Comparison of ENCODE assay signal across 7 mouse cellular contexts in the genomic region with DNA sequence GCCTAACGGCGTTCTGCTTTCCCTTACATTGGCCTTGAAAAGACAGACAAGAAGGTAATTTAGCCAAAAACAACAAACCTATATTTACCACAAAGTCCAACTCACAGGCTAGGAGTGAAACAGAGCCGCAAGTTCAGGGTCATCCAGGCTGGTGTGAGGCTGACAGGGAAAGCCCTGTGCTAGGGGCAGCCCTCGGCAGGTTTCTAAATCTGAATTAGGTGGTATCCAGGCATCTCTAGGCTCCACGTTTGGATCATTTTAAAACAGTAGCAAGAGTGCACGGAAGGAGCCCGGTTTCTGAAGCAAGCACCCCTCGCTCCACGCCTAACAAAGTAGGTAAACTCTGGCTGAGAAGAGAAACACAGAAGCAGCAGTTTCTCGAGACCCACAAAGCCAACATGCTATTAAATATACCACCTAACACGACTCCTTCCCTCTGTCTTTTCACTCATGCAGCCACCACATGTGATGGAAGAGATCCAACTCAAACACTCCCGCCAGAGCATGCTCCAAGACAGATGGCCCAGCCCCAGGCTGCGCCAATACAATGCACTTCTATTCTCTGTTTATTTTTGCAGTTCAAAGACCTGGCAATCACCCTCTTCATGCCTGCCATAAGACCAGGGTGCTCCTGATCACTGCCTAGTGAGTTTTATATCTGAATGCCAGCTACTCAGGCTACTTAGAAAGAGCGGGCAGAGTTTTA.
DNase-seq lines count a peak whose midpoint lies in the region; ATAC-seq lines count a peak whose summit lies in the region.

No protein-coding gene starts in this region.

- DNase-seq in kidney, postnatal 10 days, result peak; percentile 7
- DNase-seq in kidney, postnatal 14 days, result no peak
- peak; percentile 1 for DNase-seq in embryo, embryonic 9.5 days (ENCODE audit: extremely low spot score)
- DNase-seq in liver, result no peak

- H3K27me3 ChIP-seq in forebrain, embryonic 16.5 days (replicated peaks; ENCODE audit: control insufficient read depth, insufficient read depth, low read length), result no peaks in the 10 kb centered on the region
- H3K27me3 ChIP-seq in midbrain, embryonic 13.5 days, result no peaks in the 10 kb centered on the region
- no peaks in the 10 kb centered on the region for H3K27me3 ChIP-seq in intestine, embryonic 15.5 days (replicated peaks)

- peak overlapping the region; percentile 54 for H3K27ac ChIP-seq in forebrain, embryonic 16.5 days (ENCODE audit: low read length)
- no peak overlapping the region for H3K27ac ChIP-seq in midbrain, embryonic 13.5 days
- no peak overlapping the region for H3K27ac ChIP-seq in intestine, embryonic 15.5 days

- peak overlapping the region; percentile 32 for H3K4me2 ChIP-seq in forebrain, embryonic 16.5 days (ENCODE audit: low read length)
- H3K4me2 ChIP-seq in midbrain, embryonic 13.5 days (replicated peaks), result no peak overlapping the region
- H3K4me2 ChIP-seq in intestine, embryonic 15.5 days (replicated peaks), result no peak overlapping the region

- H3K9me3 ChIP-seq in forebrain, embryonic 16.5 days (ENCODE audit: control insufficient read depth, low read length), result no peaks in the 10 kb centered on the region
- H3K9me3 ChIP-seq in midbrain, embryonic 13.5 days, result no peaks in the 10 kb centered on the region
- H3K9me3 ChIP-seq in intestine, embryonic 15.5 days, result no peaks in the 10 kb centered on the region

- no peak overlapping the region for H3K4me3 ChIP-seq in forebrain, embryonic 16.5 days (replicated peaks; ENCODE audit: low read length)
- no peak overlapping the region for H3K4me3 ChIP-seq in midbrain, embryonic 13.5 days (replicated peaks)
- H3K4me3 ChIP-seq in intestine, embryonic 15.5 days (replicated peaks), result no peak overlapping the region

- H3K9ac ChIP-seq in forebrain, embryonic 16.5 days (replicated peaks; ENCODE audit: low read depth, low read length), result no peak overlapping the region
- no peak overlapping the region for H3K9ac ChIP-seq in midbrain, embryonic 13.5 days (replicated peaks)
- no peak overlapping the region for H3K9ac ChIP-seq in intestine, embryonic 15.5 days

- WGBS in forebrain, embryonic 16.5 days, result 34% methylated on average over 14 of the region's 14 CpGs
- 76% methylated on average over 14 of the region's 14 CpGs for WGBS in midbrain, embryonic 13.5 days
- WGBS in intestine, embryonic 15.5 days, result 66% methylated on average over 14 of the region's 14 CpGs

- peaks cover 11% of the 10 kb centered on the region for H3K4me1 ChIP-seq in forebrain, embryonic 16.5 days (replicated peaks; ENCODE audit: control insufficient read depth, insufficient read depth, low read length)
- H3K4me1 ChIP-seq in midbrain, embryonic 13.5 days (replicated peaks), result no peaks in the 10 kb centered on the region
- no peaks in the 10 kb centered on the region; the same call in 1 of the 2 replicates for H3K4me1 ChIP-seq in intestine, embryonic 15.5 days (replicated peaks)

- no peaks in the 10 kb centered on the region for H3K36me3 ChIP-seq in forebrain, embryonic 16.5 days (ENCODE audit: control insufficient read depth, insufficient read depth)
- no peaks in the 10 kb centered on the region for H3K36me3 ChIP-seq in midbrain, embryonic 13.5 days
- H3K36me3 ChIP-seq in intestine, embryonic 15.5 days, result no peaks in the 10 kb centered on the region

- ATAC-seq in forebrain, embryonic 16.5 days, result peak; percentile 95
- ATAC-seq in midbrain, embryonic 13.5 days, result peak; percentile 60
- no peak for ATAC-seq in intestine, embryonic 15.5 days

Comparison
In these comparisons a context has a peak if more than half of its experiments do, and no peak if none do; other contexts are left out.
1. DNase-seq: peak in kidney, postnatal 10 days (single experiment) and embryo, embryonic 9.5 days (single experiment); none in kidney, postnatal 14 days (single experiment) and liver (single experiment).